Mouse (Mus musculus) kidney, postnatal 0 days (tissue): ENCODE measurements at regions not wholly inside any gene's neighbourhood (a gene's known extent, or its start where the extent isn't known, plus 50 kb on each side); places are given as distances from the start of the nearest gene placed in this dataset.

Source experiments
- ATAC-seq: fragments of 200-750 bp; cut with Nextera tagmentation; replicated peaks from 2 replicates; pipeline ENCODE4 v1.8.0; 2017; ENCODE audit warnings: low read depth, moderate number of reproducible peaks, moderate TSS enrichment, moderate library complexity; ENCODE audit not compliant: low FRiP score
- DNase-seq: peaks from one replicate; pipeline ENCODE4 v3.0.0-alpha.2; 2016; ENCODE audit warnings: low spot score
- H3K27ac ChIP-seq: fragments of 300-500 bp; sonication (generic); 2 replicates; pipeline ENCODE4 v1.5.1; 2014; ENCODE audit warnings: mild to moderate bottlenecking
- H3K27me3 ChIP-seq: fragments of 300-500 bp; sonication (generic); 2 replicates; pipeline ENCODE4 v1.6.1; 2014; ENCODE audit warnings: low read length, mixed read lengths; ENCODE audit not compliant: insufficient read depth
- H3K36me3 ChIP-seq: fragments of 300-500 bp; sonication (generic); 2 replicates; pipeline ENCODE4 v1.6.1; 2014; ENCODE audit warnings: low read length, mixed read lengths; ENCODE audit not compliant: insufficient read depth
- H3K4me1 ChIP-seq: fragments of 300-500 bp; sonication (generic); replicated peaks from 2 replicates; pipeline ENCODE4 v1.6.1; 2014; ENCODE audit warnings: antibody characterized with exemption, low read length, mixed read lengths; ENCODE audit not compliant: insufficient read depth
- H3K4me2 ChIP-seq: fragments of 300-500 bp; sonication (generic); 2 replicates; pipeline ENCODE4 v1.6.1; 2014; ENCODE audit warnings: mild to moderate bottlenecking, low read length, moderate library complexity, mixed read lengths
- H3K4me3 ChIP-seq: fragments of 300-500 bp; sonication (generic); replicated peaks from 2 replicates; pipeline ENCODE4 v1.5.1; 2014; ENCODE audit warnings: low read depth, low read length
- H3K9ac ChIP-seq: fragments of 300-500 bp; sonication (generic); 2 replicates; pipeline ENCODE4 v1.6.1; 2014; ENCODE audit warnings: low read depth, low read length
- H3K9me3 ChIP-seq: fragments of 300-500 bp; sonication (generic); replicated peaks from 2 replicates; pipeline ENCODE4 v1.6.1; 2016; ENCODE audit warnings: low read length, inconsistent platforms, mixed read lengths
- CTCF ChIP-seq: IDR thresholded peaks from 2 replicates; pipeline ENCODE4 v1.5.1; 2016; ENCODE audit warnings: antibody characterized with exemption, low read depth, mild to moderate bottlenecking, moderate library complexity
- WGBS: fragments of 180-500 bp; shearing (Covaris S2); extraction: QIAGEN DNeasy Blood & Tissue Kit; methylation state at CpG from one replicate; pipeline ENCODE4 v1.1.7; 2014; 5-methylcytosine and 5-hydroxymethylcytosine counted together

GRCm38 (mm10) chr13:25751409-25751777, 481.1 kb upstream of the Nrsn1 start:
- ATAC-seq (no peak), DNase-seq (no peak)
- no peaks in the 10 kb centered on the region for H3K9me3 ChIP-seq
- H3K27ac ChIP-seq, result no peak overlapping the region
- WGBS, result 58% methylated on average over 4 of the region's 4 CpGs
- no peak overlapping the region for H3K4me3 ChIP-seq
- TF ChIP-seq CTCF, result no peak
- no peaks in the 10 kb centered on the region for H3K4me1 ChIP-seq
- H3K4me2 ChIP-seq, result no peak overlapping the region
- no peaks in the 10 kb centered on the region for H3K36me3 ChIP-seq
- H3K9ac ChIP-seq, result no peak overlapping the region
- H3K27me3 ChIP-seq, result no peaks in the 10 kb centered on the region

- no peak overlapping the region for H3K27ac ChIP-seq
- ATAC-seq (no peak), DNase-seq (no peak)
- H3K9ac ChIP-seq, result no peak overlapping the region
- 62% methylated on average over 8 of the region's 8 CpGs for WGBS
- no peaks in the 10 kb centered on the region for H3K36me3 ChIP-seq
- H3K4me3 ChIP-seq, result no peak overlapping the region
- H3K4me2 ChIP-seq, result no peak overlapping the region
- no peaks in the 10 kb centered on the region for H3K27me3 ChIP-seq
- H3K9me3 ChIP-seq, result no peaks in the 10 kb centered on the region
- no peaks in the 10 kb centered on the region for H3K4me1 ChIP-seq
- no peak for TF ChIP-seq CTCF
Measured at GRCm38 (mm10) chr13:25750460-25751408, 480.4 kb upstream of the Nrsn1 start.

DNA sequence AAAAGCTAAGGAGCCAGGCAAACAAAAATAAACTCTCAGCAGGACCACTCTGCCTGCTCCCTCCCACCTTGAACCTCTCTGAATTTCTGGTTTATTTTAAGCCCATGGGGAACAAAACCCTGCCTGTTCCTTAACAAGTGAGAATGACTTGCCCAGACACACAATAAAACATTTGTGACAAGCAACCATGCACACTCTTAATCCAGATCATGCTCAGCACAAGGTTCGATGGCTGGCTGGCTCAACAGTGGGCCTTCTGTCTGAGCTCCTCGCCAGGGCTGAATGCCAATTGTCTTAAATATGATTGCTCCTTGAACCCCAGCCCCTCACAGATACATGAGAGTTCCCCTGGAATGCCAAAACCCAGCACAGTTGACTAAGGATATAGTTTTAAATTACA, 468.3 kb upstream of the Nrsn1 start:
- WGBS, result 56% methylated on average over 2 of the region's 2 CpGs
- H3K9ac ChIP-seq, result no peak overlapping the region
- no peak for ATAC-seq
- no peak overlapping the region for H3K27ac ChIP-seq
- no peaks in the 10 kb centered on the region for H3K9me3 ChIP-seq
- H3K4me3 ChIP-seq, result no peak overlapping the region
- no peaks in the 10 kb centered on the region for H3K27me3 ChIP-seq
- peak; percentile 32 for DNase-seq
- H3K36me3 ChIP-seq, result no peaks in the 10 kb centered on the region
- H3K4me1 ChIP-seq, result no peaks in the 10 kb centered on the region
- no peak overlapping the region for H3K4me2 ChIP-seq
- TF ChIP-seq CTCF, result no peak

- no peak for TF ChIP-seq CTCF
- no peak for DNase-seq
- WGBS, result 43% methylated on average over 3 of the region's 3 CpGs
Measured at GRCm38 (mm10) chr13:25729327-25729892, 459.1 kb upstream of the Nrsn1 start.

DNA sequence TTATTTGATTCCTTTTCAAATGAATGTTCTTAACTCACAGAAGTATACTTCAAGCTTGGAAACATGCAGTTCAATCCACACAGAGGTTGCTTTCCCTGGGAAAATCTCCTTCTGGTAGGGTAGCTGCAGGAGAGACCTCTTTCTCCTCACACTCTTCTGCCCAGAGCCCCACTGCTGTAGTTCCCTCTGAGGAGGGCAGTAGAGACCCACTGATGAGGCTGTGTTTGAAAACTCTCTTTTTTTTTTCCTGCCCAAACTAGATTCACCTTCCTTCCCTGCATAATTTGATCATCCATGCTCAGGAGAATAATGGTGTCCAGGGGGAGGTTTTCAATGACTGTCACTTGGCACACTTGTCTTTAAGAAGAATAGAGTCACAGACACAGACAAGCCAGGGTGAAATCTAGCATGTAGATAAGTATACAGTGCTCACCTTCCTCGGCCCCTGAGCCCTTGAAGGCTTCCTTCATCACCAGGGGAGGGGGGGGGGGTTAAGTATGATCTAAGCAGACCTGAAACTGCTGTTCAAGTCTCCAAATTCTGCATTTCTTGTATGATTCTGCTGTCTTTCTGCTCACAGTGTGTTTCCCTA, 457.3 kb upstream of the Nrsn1 start:
- H3K9ac ChIP-seq, result no peak overlapping the region
- no peaks in the 10 kb centered on the region for H3K36me3 ChIP-seq
- ATAC-seq, result no peak

More at GRCm38 (mm10) chr13:25729327-25729892, 459.1 kb upstream of the Nrsn1 start:
- Histone ChIP-seq H3K36me3 (no peaks in the 10 kb centered on the region), H3K9me3 (no peaks in the 10 kb centered on the region), H3K27me3 (no peaks in the 10 kb centered on the region), H3K27ac (no peak overlapping the region), H3K4me1 (no peaks in the 10 kb centered on the region), H3K4me2 (no peak overlapping the region), H3K9ac (no peak overlapping the region), H3K4me3 (no peak overlapping the region)
- ATAC-seq, result no peak

DNA sequence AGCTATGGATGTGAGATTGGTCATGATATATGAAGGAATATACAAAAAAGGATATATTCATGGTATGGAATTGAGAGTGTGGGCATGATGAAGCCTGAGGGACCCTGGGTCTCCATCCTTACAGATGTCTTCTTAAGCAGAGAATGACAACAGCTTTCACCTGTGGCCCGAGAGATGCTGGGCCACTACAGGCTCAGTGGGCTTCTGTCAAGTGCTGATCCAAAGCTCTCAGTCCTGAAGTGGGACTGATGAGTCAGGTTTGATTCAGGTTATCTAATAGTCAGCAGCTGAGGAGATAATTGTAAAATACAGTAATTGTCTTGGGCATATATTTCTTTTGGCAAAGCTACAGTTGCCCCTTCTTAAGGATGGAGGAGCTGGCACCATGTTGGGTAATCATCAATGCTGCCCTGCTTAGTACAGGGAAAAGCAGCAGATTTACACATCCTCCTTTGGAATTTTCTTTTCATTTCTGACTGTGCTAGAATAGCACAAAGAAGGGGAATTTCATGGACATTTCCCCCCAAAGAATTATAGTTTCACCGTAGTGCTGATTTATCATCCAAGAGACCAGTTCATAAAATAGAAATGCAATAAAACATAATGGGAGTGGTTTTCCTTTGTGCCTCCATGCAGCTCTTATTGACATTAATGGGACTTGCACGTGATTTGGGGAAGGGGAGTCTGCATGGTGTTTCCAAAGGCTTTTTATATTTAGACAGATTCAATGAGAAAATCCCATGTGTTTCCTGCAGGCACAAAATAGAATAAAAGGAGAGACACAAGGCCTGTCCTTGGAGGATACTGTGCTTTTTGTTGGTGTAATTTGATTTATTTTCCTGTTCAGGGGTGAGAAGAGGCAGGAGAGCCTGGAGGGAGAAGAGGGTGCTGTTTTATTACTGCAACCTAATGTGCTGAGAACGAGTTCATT, 452.6 kb upstream of the Nrsn1 start:
- DNase-seq, result peak; percentile 61
- 30% methylated on average over 4 of the region's 4 CpGs for WGBS
- Histone ChIP-seq H3K9ac (no peak overlapping the region), H3K27ac (no peak overlapping the region), H3K36me3 (no peaks in the 10 kb centered on the region), H3K4me1 (no peaks in the 10 kb centered on the region), H3K4me3 (no peak overlapping the region), H3K27me3 (no peaks in the 10 kb centered on the region), H3K9me3 (no peaks in the 10 kb centered on the region), H3K4me2 (no peak overlapping the region)
- no peak for TF ChIP-seq CTCF
- no peak for ATAC-seq

More for the DNA sequence above, 457.3 kb upstream of the Nrsn1 start:
- no peak overlapping the region for H3K4me3 ChIP-seq
- WGBS, result 40% methylated on average over 1 of the region's 1 CpGs
- TF ChIP-seq CTCF, result peak; percentile 67
- DNase-seq, result peak; percentile 66
- H3K27ac ChIP-seq, result no peak overlapping the region
- H3K4me1 ChIP-seq, result no peaks in the 10 kb centered on the region
- no peak overlapping the region for H3K4me2 ChIP-seq
- no peaks in the 10 kb centered on the region for H3K27me3 ChIP-seq
- no peaks in the 10 kb centered on the region for H3K9me3 ChIP-seq
